30 mouse cellular contexts compared by ENCODE assay signal in the genomic region with DNA sequence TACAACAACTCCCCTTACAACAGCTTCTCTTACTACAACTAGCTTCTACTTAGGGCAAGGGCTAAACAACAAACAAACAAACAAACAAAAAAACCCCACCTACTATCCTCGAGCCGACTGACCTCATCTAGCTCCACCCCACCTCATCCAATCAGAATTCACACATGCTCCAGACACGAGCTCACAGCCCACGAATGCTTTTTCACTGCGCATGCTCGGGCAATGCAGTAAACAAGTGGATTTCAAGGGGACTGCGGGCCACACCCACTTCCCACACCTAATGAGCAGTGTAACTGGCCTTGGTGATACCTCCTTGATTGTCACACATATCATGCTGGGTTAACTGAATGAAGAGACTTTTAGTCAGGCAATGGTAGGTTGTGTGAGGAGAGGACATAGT. TPM values are rescaled to one million over a fixed set of nuclear protein-coding genes. Genes with fewer than 3 reads are reported as not detected.
"Had no signal": no experiment of that assay in that cellular context is flagged by ENCODE, and none has a peak within 500 bp of the region (broad histone marks: within the 10 kb centered on the region; RNA-seq: fewer than 3 reads in every experiment).

No protein-coding gene starts in this region.

- DNase-seq: gastrocnemius, postnatal 14 days; gastrocnemius, postnatal 36 days; heart, adult 18-20 months; heart, postnatal 14 days; heart, postnatal 36 days; kidney, adult 18-20 months; kidney, adult 8-10 months; kidney, postnatal 10 days; kidney, postnatal 36 days; liver; liver, embryonic 13.5 days; liver, postnatal 0 days had no signal

- H3K27ac ChIP-seq: heart, embryonic 10.5 days; heart, embryonic 13.5 days; heart, embryonic 15.5 days; hindbrain, embryonic 13.5 days; hindbrain, embryonic 15.5 days; hindbrain, postnatal 0 days; intestine, embryonic 15.5 days; layer of hippocampus, adult 2 months; left cerebral cortex, adult 2 months; limb, embryonic 10.5 days; limb, embryonic 12.5 days; liver, embryonic 13.5 days; liver, embryonic 15.5 days had no signal

- H3K9ac ChIP-seq: heart, embryonic 13.5 days; heart, embryonic 15.5 days; hindbrain, embryonic 13.5 days; hindbrain, embryonic 15.5 days; intestine, embryonic 15.5 days; limb, embryonic 12.5 days; liver, embryonic 13.5 days; liver, embryonic 15.5 days; liver, postnatal 0 days had no signal

- H3K27me3 ChIP-seq: heart, embryonic 13.5 days; heart, embryonic 15.5 days; hindbrain, embryonic 13.5 days; hindbrain, embryonic 15.5 days; intestine, embryonic 15.5 days; limb, embryonic 12.5 days; liver, embryonic 13.5 days; liver, embryonic 15.5 days had no signal

- H3K4me1 ChIP-seq: heart, embryonic 10.5 days; heart, embryonic 13.5 days; heart, embryonic 15.5 days; hindbrain, embryonic 13.5 days; hindbrain, embryonic 15.5 days; intestine, embryonic 15.5 days; limb, embryonic 10.5 days; limb, embryonic 12.5 days; liver, embryonic 13.5 days; liver, embryonic 15.5 days had no signal

- H3K9me3 ChIP-seq: heart, embryonic 10.5 days; heart, embryonic 15.5 days; hindbrain, embryonic 15.5 days; intestine, embryonic 15.5 days; limb, embryonic 10.5 days; liver, embryonic 13.5 days; liver, embryonic 15.5 days had no signal

- ATAC-seq: hindbrain, postnatal 0 days; inflammation-experienced regulatory T-cells, adult 6 months; intestine, embryonic 15.5 days; intestine, postnatal 0 days; liver, postnatal 0 days had no signal

- H3K4me2 ChIP-seq: heart, embryonic 13.5 days; heart, embryonic 15.5 days; hindbrain, embryonic 13.5 days; hindbrain, embryonic 15.5 days; intestine, embryonic 15.5 days; limb, embryonic 12.5 days; liver, embryonic 11.5 days; liver, embryonic 13.5 days; liver, embryonic 15.5 days had no signal

- H3K4me3 ChIP-seq: heart, embryonic 10.5 days; heart, embryonic 13.5 days; heart, embryonic 15.5 days; hindbrain, embryonic 13.5 days; hindbrain, embryonic 15.5 days; intestine, embryonic 15.5 days; layer of hippocampus, adult 2 months; left cerebral cortex, adult 2 months; limb, embryonic 10.5 days; limb, embryonic 12.5 days; liver, embryonic 13.5 days; liver, embryonic 15.5 days had no signal

- H3K36me3 ChIP-seq: heart, embryonic 10.5 days; heart, embryonic 13.5 days; heart, embryonic 15.5 days; hindbrain, embryonic 13.5 days; hindbrain, embryonic 15.5 days; intestine, embryonic 15.5 days; limb, embryonic 10.5 days; limb, embryonic 12.5 days; liver, embryonic 13.5 days; liver, embryonic 15.5 days had no signal

RNA-seq across cellular contexts. Expression of a gene that starts 19.4 kb away (rescaled TPM):
- polyA plus RNA-seq: heart, embryonic 13.5 days; heart, postnatal 0 days; hindbrain, embryonic 13.5 days; hindbrain, embryonic 15.5 days; hindbrain, postnatal 0 days; intestine, postnatal 0 days; kidney, embryonic 14.5 days; limb, embryonic 10.5 days; limb, embryonic 12.5 days; limb, embryonic 14.5 days; liver, embryonic 11.5 days; liver, embryonic 13.5 days had no signal
